Mouse (Mus musculus) kidney, adult 2 months (tissue): ENCODE data around the gene Mettl26. TPM values are rescaled to one million over a fixed set of nuclear protein-coding genes. Genes with fewer than 3 reads are reported as not detected.
A peak's percentile ranks its signal among the peaks of the same experiment; 100 is the strongest.

ENCODE experiments used
- DNase-seq: peaks from one replicate; pipeline ENCODE4 v3.0.0; 2021
- H3K27ac ChIP-seq: fragments of 200-500 bp; 2 replicates; pipeline ENCODE4 v1.5.1; 2012; ENCODE audit warnings: low read depth, low read length, control low read depth, inconsistent platforms; ENCODE audit not compliant: insufficient read depth
- H3K27me3 ChIP-seq: fragments of 200-500 bp; replicated peaks from 2 replicates; pipeline ENCODE4 v1.6.1; 2012; ENCODE audit warnings: mild to moderate bottlenecking, moderate library complexity, low read length, inconsistent platforms; ENCODE audit not compliant: control insufficient read depth, insufficient read depth
- H3K36me3 ChIP-seq: fragments of 200-500 bp; 2 replicates; pipeline ENCODE4 v1.6.1; 2012; ENCODE audit warnings: mild to moderate bottlenecking, moderate library complexity, low read length, inconsistent platforms; ENCODE audit not compliant: control insufficient read depth, insufficient read depth
- H3K4me1 ChIP-seq: fragments of 200-500 bp; 2 replicates; pipeline ENCODE4 v1.6.1; 2011; ENCODE audit warnings: low read length; ENCODE audit not compliant: control insufficient read depth, insufficient read depth
- H3K4me3 ChIP-seq: fragments of 200-500 bp; 2 replicates; pipeline ENCODE4 v1.5.1; 2011; ENCODE audit warnings: mild to moderate bottlenecking, low read depth, low read length, control low read depth; ENCODE audit not compliant: insufficient read depth
- CTCF ChIP-seq: fragments of 200-500 bp; conservative IDR thresholded peaks from 2 replicates; pipeline ENCODE4 v1.5.1; 2011; ENCODE audit warnings: low read depth, mild to moderate bottlenecking, control low read depth, low read length, moderate library complexity, mixed read lengths; ENCODE audit not compliant: insufficient read depth, insufficient read length
- POLR2A ChIP-seq: fragments of 200-500 bp; IDR thresholded peaks from one replicate; pipeline ENCODE4 v1.6.1; 2011; ENCODE audit warnings: low read depth, low read length, control low read depth
- WGBS: fragments of 180-500 bp; shearing (Covaris S2); methylation state at CpG from one replicate; pipeline ENCODE4 v1.1.7; 2018; 5-methylcytosine and 5-hydroxymethylcytosine counted together
- polyA plus RNA-seq: library from polyadenylated mRNA; depleted of rRNA; stranded (reverse); fragments of >200 nt; gene quantifications from 2 replicates; pipeline ENCODE4 v1.2.3, GENCODE M21; 2012

Gene Mettl26
- polyA plus RNA-seq, 1 experiment: 509 TPM

DNA sequence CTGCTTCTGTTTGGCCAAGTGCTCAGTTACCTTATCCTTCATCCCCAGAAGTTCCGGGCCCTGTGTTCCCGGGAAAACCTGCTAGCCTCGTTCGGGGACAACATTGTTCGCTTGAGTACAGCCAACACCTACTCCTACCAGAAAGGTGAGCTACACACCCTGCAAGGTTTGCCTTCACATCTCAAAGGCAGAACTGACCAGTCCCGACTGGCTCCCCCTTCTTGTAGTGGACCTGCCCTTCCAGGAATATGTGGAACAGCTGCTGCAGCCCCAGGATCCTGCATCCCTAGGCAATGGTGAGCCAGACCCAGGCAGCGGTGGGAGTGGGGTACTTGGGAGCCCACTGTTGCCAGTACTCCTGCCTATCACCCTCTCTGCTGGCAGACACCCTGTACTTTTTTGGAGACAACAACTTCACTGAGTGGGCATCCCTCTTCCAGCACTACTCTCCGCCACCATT, 45.3 kb upstream of the Mettl26 start:
- H3K36me3 ChIP-seq: no peaks in the 10 kb centered on the region

DNA sequence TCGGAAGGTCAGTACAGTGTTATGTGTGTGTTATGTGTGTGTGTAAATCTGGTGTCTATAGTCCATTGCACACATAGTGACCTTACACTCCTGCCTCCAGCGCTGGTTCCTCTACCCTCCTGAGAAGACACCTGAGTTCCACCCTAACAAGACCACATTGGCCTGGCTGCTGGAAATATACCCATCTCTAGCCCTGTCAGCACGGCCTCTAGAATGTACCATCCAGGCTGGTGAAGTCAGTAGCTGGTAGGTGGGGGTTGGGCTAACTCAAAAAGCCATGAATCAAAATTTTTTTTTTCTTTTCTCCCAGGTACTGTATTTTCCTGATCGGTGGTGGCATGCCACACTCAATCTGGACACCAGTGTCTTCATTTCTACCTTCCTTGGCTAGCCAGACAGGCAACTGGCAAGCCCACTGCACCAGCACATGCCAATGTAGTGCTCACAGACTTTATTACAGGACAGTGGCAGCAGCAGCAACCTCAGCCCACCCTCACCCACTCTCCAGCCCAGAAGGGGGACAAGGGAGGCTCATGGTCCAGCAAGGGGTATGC, 44.6 kb upstream of the Mettl26 start:
- DNase-seq: peak; percentile 13
- H3K36me3 ChIP-seq: no peaks in the 10 kb centered on the region
- H3K4me1 ChIP-seq: peaks cover 20% of the 10 kb centered on the region
- TF ChIP-seq CTCF (no peak), POLR2A (no peak)
- no peak overlapping the region for H3K27ac ChIP-seq
- WGBS: 71% methylated on average over 4 of the region's 4 CpGs
- no peak overlapping the region for H3K4me3 ChIP-seq
- H3K27me3 ChIP-seq: no peaks in the 10 kb centered on the region

More for the DNA sequence above, 45.3 kb upstream of the Mettl26 start:
- no peak for TF ChIP-seq POLR2A
- no peak for TF ChIP-seq CTCF
- peak overlapping the region; percentile 67 for H3K4me3 ChIP-seq
- 24% methylated on average over 8 of the region's 8 CpGs for WGBS
- no peaks in the 10 kb centered on the region for H3K27me3 ChIP-seq
- peak; percentile 23 for DNase-seq
- H3K27ac ChIP-seq: peak overlapping the region; percentile 72; the same call in 1 of the 2 replicates
- H3K4me1 ChIP-seq: peaks cover 13% of the 10 kb centered on the region

DNA sequence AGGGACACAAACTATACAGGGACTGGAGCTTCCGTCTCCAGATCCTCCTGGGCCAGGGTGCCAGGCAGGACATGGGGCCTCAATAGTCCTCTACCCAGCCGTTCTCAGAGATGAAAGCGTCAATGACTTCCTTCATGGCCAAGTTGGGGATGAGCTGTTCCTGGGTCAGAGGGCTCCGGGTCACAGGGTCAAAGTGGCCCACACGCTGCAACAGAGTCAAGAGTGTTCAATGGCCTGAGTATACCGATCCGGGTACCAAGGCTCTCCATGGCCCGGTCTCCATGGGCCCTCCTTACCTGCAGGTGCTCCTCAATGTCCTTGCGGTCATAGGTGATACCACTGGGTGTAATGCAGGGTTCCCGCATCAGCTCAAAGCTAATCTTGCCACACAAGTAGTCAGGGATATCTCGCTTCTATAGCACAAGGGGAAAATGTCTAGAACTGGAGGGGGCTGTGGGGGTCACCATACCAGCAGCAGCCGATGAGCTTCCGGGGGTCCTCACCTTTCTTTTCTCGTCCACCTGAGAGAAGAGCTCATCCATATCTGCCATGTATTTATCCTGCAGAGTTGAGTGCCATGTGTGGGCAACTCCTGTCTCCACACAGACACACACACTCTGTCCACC, 44.0 kb upstream of the Mettl26 start:
- Histone ChIP-seq H3K27me3 (no peaks in the 10 kb centered on the region), H3K36me3 (no peaks in the 10 kb centered on the region), H3K4me1 (peaks cover 26% of the 10 kb centered on the region), H3K4me3 (no peak overlapping the region), H3K27ac (no peak overlapping the region)
- TF ChIP-seq CTCF (no peak), POLR2A (no peak)
- WGBS: 81% methylated on average over 14 of the region's 14 CpGs
- DNase-seq: peak; percentile 6

DNA sequence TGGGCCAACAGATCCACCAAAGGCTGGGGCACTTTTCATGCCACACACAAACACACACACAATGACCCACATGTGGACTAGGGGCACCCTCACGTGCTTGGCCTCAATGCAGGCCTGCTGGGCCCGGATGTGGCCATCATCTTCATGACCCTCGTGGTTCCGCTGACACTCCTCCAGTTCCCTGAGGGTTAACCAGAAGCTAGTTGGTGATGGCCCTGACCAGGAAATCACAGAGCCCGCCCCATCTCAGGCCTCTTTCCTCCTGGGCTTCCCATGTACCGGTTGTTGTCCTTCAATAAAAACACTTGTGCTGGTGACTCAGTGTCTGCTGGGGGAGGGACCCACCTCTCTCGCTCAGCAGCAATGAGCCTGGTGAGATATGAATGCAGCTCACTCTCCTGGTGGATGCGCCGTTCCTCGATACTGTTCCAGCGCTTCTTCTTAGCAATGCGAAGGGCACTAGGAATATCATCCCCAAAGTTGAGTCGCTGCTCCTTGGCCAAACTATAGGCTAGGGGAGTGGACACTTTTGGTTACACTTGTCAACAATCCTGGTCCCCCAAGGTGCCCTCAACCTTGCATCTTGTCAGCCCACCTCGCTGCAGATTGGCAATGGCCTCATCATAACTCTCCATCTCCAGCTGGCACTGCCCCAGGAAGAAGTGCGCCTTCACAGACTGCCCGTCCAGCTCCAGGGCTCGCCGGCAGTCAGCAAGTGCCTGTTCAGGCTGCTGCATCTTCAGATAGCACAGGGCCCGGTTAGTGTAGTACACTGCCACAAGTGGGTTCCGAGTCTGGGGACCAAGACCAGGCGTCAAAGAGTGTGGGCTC, 43.2 kb upstream of the Mettl26 start:
- WGBS: 37% methylated on average over 21 of the region's 21 CpGs
- Histone ChIP-seq H3K4me1 (peaks cover 34% of the 10 kb centered on the region), H3K4me3 (peak overlapping the region; percentile 76), H3K27me3 (no peaks in the 10 kb centered on the region), H3K27ac (no peak overlapping the region), H3K36me3 (no peaks in the 10 kb centered on the region)
- peak; percentile 49 for DNase-seq
- TF ChIP-seq POLR2A (no peak), CTCF (no peak)

DNA sequence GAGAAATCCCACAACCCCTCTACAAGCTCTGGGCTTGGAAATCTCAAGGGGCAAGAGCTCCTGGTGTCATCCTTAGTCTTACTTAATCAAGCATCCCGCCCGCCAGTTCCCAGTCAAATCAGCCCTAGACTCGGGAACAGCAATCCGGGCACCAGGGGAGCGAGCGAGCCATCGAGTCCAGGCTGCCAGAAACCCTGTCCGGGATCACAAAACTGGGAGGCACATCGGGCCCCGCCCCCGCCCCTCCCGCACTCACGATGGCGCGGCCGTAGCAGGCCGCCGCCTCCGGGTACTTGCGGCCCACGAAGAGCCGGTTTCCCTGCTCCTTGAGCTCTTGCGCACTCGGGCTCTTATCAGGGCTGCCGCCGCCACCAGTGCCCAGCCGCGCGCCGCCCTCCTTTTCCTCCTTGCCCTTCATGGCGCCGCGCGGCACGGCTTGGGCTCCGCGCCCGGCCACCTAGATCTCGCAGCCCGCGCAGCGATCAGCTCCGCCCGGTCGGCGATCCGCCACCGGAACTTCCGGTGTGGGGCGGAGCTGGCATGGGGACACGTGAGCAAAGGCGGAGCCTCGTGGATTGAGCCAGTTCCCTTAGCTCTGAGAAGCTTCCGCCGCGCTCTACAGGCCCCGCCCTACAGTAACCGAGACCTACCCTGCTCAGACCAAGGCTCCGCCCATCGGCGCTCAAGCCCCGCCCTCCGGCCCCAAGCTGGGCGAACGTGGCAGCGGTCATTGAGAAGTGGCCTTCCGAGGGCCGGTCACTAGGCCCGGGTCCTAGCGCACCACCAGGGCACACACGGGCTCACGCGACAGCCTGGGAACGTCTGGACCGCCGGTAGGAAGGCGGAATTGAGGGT, 42.2 kb upstream of the Mettl26 start:
- under 1% methylated on average over 76 of the region's 77 CpGs for WGBS
- peak; percentile 100 for DNase-seq
- H3K27ac ChIP-seq: peak overlapping the region; percentile 99

DNA sequence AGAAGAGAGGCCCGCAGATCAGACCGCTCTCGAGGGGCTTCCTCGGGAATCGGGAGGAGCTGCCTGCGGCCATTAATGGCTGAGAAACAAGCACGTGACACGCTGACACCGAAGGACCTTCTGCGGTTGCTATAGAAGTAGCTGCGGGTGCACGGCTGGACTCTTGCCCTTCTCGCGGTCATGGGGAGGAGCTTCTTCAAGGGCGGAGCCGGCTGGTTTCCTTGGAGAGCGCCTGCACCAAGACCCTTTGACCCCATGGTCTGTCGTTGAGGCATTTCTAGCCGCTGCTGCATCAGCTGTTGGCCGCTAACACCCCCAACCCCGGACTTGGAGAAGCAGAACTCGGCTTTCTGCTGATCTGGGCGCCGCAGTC, 41.6 kb upstream of the Mettl26 start, which contains the start of gene Stub1:
Gene Stub1 (minus strand): TSS at position 114 of the 373 bp plus-strand sequence.
- H3K27ac ChIP-seq: peak within 1 kb of the TSS; percentile 99
- H3K4me1 ChIP-seq: peaks cover 37% of the 10 kb centered on the region
- under 1% methylated on average over 24 of the region's 24 CpGs for WGBS
- H3K4me3 ChIP-seq: peak within 1 kb of the TSS; percentile 76
- DNase-seq: peak; percentile 98
- no peaks in the 10 kb centered on the region for H3K36me3 ChIP-seq
- no peaks in the 10 kb centered on the region for H3K27me3 ChIP-seq
- TF ChIP-seq POLR2A: peak; percentile 69
- no peak for TF ChIP-seq CTCF

More for the DNA sequence above, 42.2 kb upstream of the Mettl26 start:
- no peaks in the 10 kb centered on the region for H3K36me3 ChIP-seq
- peak overlapping the region; percentile 76 for H3K4me3 ChIP-seq
- no peaks in the 10 kb centered on the region for H3K27me3 ChIP-seq
- TF ChIP-seq POLR2A: peak; percentile 27
- TF ChIP-seq CTCF: no peak
- H3K4me1 ChIP-seq: peaks cover 34% of the 10 kb centered on the region
